Mouse (Mus musculus) neutrophil, adult 65 days (primary cell): ENCODE data around the gene Zfp358. TPM values are rescaled to one million over a fixed set of nuclear protein-coding genes. Genes with fewer than 3 reads are reported as not detected.

Experiments used
- total RNA-seq: library from RNA; stranded (reverse); gene quantifications from 2 replicates; pipeline ENCODE4 v1.2.4, GENCODE M21; 2023

Gene Zfp358
- 3.0 and 5.0 TPM in 2 replicates for total RNA-seq

DNA sequence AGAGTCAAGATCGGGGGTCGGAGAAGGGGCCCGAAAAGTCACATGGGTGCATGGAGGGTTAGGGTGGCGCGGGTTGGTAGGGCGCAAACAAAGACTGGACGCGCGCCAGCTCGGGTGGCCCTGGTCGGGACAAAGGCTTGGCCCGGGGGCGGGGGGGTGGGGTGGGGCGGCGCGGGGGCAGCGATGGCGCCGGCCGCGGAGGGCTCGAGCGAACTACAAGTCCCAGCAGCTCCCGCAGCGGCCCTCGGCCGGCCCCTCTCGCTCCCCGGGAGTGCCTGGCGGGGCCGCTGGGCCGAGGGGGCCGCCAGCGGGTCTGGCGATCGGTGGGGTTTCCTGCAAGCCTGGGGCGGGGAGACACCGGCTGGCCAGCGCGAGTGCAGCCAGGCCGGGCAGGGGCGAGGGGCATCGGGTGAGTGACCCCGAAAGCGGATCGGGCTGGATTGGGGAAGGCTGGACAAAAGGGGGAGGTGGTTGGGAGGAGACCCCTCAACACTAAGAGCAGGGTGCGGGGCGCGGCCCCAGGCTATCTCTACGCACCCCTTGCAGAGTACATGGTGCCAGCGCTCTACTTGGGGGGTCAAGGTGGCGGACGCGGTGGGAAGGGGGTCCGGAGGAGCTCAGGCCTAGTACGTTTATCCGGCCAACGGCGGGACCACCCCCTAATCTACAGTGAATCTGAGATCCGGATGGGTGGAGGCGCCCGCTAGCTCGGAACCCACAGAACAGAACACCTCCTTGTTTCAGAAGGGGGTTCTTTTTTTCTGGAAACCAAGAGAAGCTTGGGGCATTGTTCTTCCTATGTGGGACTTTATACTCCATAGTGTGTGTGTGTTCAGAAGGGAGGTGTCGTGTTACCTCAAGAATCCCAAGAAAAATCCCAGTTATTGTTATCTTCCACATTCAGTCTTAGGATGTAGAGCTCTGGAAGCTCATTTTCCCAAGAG, at the start of gene Zfp358:
Zfp358 (plus strand) TSS at position 238 of the 944 bp plus-strand sequence.

GRCm38 (mm10) chr8:3467006-3467885, 25.7 kb upstream of the Zfp358 start, which contains the start of gene Pex11g:
TSS of gene Pex11g (minus strand) at chr8:3467680.

GRCm38 (mm10) chr8:3470562-3470961, 22.4 kb upstream of the Zfp358 start, which contains the start of gene Tex45:
TSS of gene Tex45 (plus strand) at chr8:3470862.

GRCm38 (mm10) chr8:3500235-3501090, 7.5 kb downstream of the Zfp358 start, which contains the start of gene Mcoln1:
TSS of gene Mcoln1 (plus strand) at chr8:3500457.

DNA sequence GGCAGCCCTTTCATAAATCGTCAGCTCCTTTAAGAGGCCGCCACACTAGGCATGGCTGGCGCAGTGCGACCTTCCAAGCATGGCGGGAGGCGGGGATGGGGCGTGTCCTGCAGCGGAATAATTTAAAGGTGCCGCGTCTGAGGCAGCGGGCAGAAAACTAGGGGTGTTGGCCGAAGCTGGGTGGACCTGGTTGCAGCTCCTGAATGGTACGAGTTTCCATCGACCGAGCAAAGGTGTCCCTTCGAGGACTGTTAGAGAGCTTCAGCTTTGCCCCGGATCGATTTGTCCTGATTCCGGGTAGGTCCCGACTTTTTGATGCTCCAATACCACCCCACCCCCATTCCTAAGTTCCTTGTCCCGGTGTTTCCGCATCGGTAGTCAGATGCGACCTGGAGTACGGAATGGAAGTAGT, 22.3 kb downstream of the Zfp358 start, which contains the start of gene Pnpla6:
Pnpla6 (plus strand) TSS at position 125 of the 412 bp plus-strand sequence.

Other genes with a start within 250 kb of the Zfp358 start
- gene Insr, start 213.5 kb upstream of the Zfp358 start, total RNA-seq = 82.0 and 134 TPM in 2 replicates
- gene A430078G23Rik, start 139.7 kb upstream of the Zfp358 start, total RNA-seq = 76.9 and 94.4 TPM in 2 replicates
- 92.2 and 115 TPM in 2 replicates for gene Arhgef18, start 100.1 kb upstream of the Zfp358 start, total RNA-seq
- 0.50 and 1.0 TPM in 2 replicates for gene Pex11g, start 25.5 kb upstream of the Zfp358 start, total RNA-seq
- 1.7 and 3.9 TPM in 2 replicates for gene Tex45, start 22.3 kb upstream of the Zfp358 start, total RNA-seq
- gene Mcoln1, start 7.3 kb downstream of the Zfp358 start, total RNA-seq = 26.7 and 31.6 TPM in 2 replicates
- 20.0 and 20.5 TPM in 2 replicates for gene Pnpla6, start 22.2 kb downstream of the Zfp358 start, total RNA-seq
- not detected in 2 replicates for gene C330021F23Rik, start 74.9 kb downstream of the Zfp358 start, total RNA-seq
- gene Camsap3, start 94.2 kb downstream of the Zfp358 start, total RNA-seq = 0.16 TPM in 1 of 2 replicates, not detected in the other
- gene Xab2, start 128.2 kb downstream of the Zfp358 start, total RNA-seq = 45.1 and 47.4 TPM in 2 replicates
- 122 and 124 TPM in 2 replicates for gene Pet100, start 128.4 kb downstream of the Zfp358 start, total RNA-seq
- gene Pcp2, start 132.4 kb downstream of the Zfp358 start, total RNA-seq = not detected in 2 replicates
- 317 and 390 TPM in 2 replicates for gene Stxbp2, start 137.8 kb downstream of the Zfp358 start, total RNA-seq
- gene Retn, start 162.6 kb downstream of the Zfp358 start, total RNA-seq = 1.4 and 1.9 TPM in 2 replicates
- gene Mcemp1, start 172.6 kb downstream of the Zfp358 start, total RNA-seq = 329 and 340 TPM in 2 replicates
- 4.6 and 5.0 TPM in 2 replicates for gene Fcor, start 179.2 kb downstream of the Zfp358 start, total RNA-seq
- 10.4 and 12.5 TPM in 2 replicates for gene Trappc5, start 183.2 kb downstream of the Zfp358 start, total RNA-seq
- gene Fcer2a, start 201.0 kb downstream of the Zfp358 start, total RNA-seq = 0.18 and 0.35 TPM in 2 replicates
- gene Clec4g, start 227.5 kb downstream of the Zfp358 start, total RNA-seq = not detected in 2 replicates